Mouse (Mus musculus) embryonic facial prominence, embryonic 11.5 days (tissue): ENCODE measurements at regions not wholly inside any gene's neighbourhood (a gene's known extent, or its start where the extent isn't known, plus 50 kb on each side); places are given as distances from the start of the nearest gene placed in this dataset.

Experiments
- ATAC-seq: fragments of 200-750 bp; cut with Nextera tagmentation; replicated peaks from 2 replicates; pipeline ENCODE4 v1.8.0; 2017; ENCODE audit warnings: low read depth; ENCODE audit not compliant: insufficient number of reproducible peaks, low FRiP score, low TSS enrichment
- DNase-seq: peaks from one replicate; pipeline ENCODE4 v3.0.0-alpha.2; 2015; ENCODE audit warnings: low spot score
- H3K27ac ChIP-seq: fragments of 300-500 bp; sonication (generic); replicated peaks from 2 replicates; pipeline ENCODE4 v1.5.1; 2014; ENCODE audit warnings: mild to moderate bottlenecking, low read depth, low read length, control low read depth
- H3K27me3 ChIP-seq: fragments of 300-500 bp; sonication (generic); 2 replicates; pipeline ENCODE4 v1.6.1; 2014; ENCODE audit warnings: mild to moderate bottlenecking, low read length, moderate library complexity, mixed read lengths; ENCODE audit not compliant: control insufficient read depth, insufficient read depth
- H3K36me3 ChIP-seq: fragments of 300-500 bp; sonication (generic); replicated peaks from 2 replicates; pipeline ENCODE4 v1.6.1; 2014; ENCODE audit warnings: low read depth, mild to moderate bottlenecking, low read length, moderate library complexity, mixed read lengths; ENCODE audit not compliant: control insufficient read depth, insufficient read depth
- H3K4me1 ChIP-seq: fragments of 300-500 bp; sonication (generic); 2 replicates; pipeline ENCODE4 v1.6.1; 2014; ENCODE audit warnings: low read length, mixed read lengths; ENCODE audit not compliant: control insufficient read depth, insufficient read depth
- H3K4me2 ChIP-seq: fragments of 300-500 bp; sonication (generic); 2 replicates; pipeline ENCODE4 v1.6.1; 2014; ENCODE audit warnings: low read depth, mild to moderate bottlenecking, control low read depth, low read length, moderate library complexity
- H3K4me3 ChIP-seq: fragments of 300-500 bp; sonication (generic); 2 replicates; pipeline ENCODE4 v1.5.1; 2014; ENCODE audit warnings: low read depth, low read length, control low read depth
- H3K9ac ChIP-seq: fragments of 300-500 bp; sonication (generic); replicated peaks from 2 replicates; pipeline ENCODE4 v1.6.1; 2014; ENCODE audit warnings: mild to moderate bottlenecking, control low read depth, low read length
- H3K9me3 ChIP-seq: fragments of 300-500 bp; sonication (generic); replicated peaks from 2 replicates; pipeline ENCODE4 v1.6.1; 2016; ENCODE audit warnings: mild to moderate bottlenecking, low read length, inconsistent platforms, mixed read lengths; ENCODE audit not compliant: control insufficient read depth
- WGBS: fragments of 180-500 bp; shearing (Covaris S2); extraction: QIAGEN DNeasy Blood & Tissue Kit; methylation state at CpG from one replicate; pipeline ENCODE4 v1.1.7; 2014; 5-methylcytosine and 5-hydroxymethylcytosine counted together

DNA sequence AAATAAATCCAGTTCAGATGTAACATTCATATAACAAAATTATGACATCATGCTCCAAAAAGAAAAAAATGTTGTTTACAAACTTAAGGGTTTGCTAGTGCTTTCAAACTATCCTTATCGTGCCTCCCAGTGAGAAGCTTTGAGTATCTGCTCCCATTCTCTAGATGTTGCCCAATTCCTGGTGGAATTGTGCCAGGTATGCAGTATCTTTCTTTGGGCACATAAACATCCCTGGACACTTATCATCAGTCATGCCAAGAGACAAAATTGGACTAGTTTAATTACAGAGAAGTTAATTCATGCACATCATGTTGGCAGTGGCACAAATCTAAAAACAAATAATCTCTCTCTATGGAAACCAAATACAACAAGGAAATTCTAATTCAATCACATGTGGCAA is 109.0 kb upstream of the Ccn2 start:
- Histone ChIP-seq H3K9ac (no peak overlapping the region), H3K9me3 (no peaks in the 10 kb centered on the region), H3K27ac (no peak overlapping the region), H3K4me1 (no peaks in the 10 kb centered on the region), H3K27me3 (no peaks in the 10 kb centered on the region), H3K4me2 (no peak overlapping the region), H3K36me3 (no peaks in the 10 kb centered on the region), H3K4me3 (no peak overlapping the region)
- no peak for ATAC-seq
- WGBS, result 82% methylated on average over 1 of the region's 1 CpGs
- DNase-seq, result no peak

DNA sequence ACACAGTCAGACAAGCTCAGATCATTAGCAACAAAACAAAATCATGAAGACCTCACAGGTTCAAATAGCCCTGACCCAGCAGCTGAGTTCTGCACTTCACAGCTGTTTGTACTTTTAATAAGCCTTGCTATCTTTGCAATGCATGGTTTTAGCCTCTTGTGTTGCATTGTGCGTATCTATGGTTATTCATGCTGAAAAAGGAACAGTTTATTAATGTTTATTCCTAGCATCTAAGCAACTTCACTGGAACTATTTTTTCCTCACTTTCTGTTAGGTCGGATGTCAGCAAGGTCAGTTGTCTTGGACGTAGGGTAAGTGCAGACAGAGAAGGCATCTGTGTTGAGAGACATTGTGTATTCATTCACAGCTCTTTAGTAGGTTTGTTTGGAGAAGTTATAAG is 107.3 kb upstream of the Ccn2 start:
- DNase-seq, result no peak
- no peak overlapping the region for H3K4me3 ChIP-seq
- H3K9ac ChIP-seq, result no peak overlapping the region
- H3K4me2 ChIP-seq, result no peak overlapping the region
- 69% methylated on average over 3 of the region's 3 CpGs for WGBS
- ATAC-seq, result no peak
- H3K4me1 ChIP-seq, result no peaks in the 10 kb centered on the region
- no peaks in the 10 kb centered on the region for H3K9me3 ChIP-seq
- H3K36me3 ChIP-seq, result no peaks in the 10 kb centered on the region
- H3K27ac ChIP-seq, result no peak overlapping the region
- H3K27me3 ChIP-seq, result no peaks in the 10 kb centered on the region

DNA sequence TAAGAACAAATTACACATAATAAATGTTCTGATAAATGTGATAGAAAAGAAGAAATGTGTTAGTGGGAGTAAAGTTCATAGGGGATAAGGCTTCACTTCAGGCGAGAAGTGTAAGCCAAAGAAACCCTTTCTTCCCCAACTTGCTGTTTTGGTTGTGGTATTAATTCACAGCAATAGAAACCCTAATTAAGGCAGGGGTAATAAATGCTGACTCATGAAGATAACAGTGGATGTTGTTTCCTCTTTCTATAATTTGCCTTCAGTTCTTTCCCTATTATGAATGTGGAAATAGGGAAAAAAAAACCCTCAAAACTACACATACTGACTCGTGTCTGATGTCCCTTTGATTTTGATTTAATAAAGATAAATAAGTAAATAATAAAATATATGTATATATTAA is 104.8 kb upstream of the Ccn2 start:
- no peaks in the 10 kb centered on the region for H3K4me1 ChIP-seq
- no peak for ATAC-seq
- no peaks in the 10 kb centered on the region for H3K36me3 ChIP-seq
- DNase-seq, result no peak
- no peaks in the 10 kb centered on the region for H3K27me3 ChIP-seq
- no peak overlapping the region for H3K4me2 ChIP-seq
- H3K27ac ChIP-seq, result no peak overlapping the region
- H3K9me3 ChIP-seq, result no peaks in the 10 kb centered on the region
- no peak overlapping the region for H3K4me3 ChIP-seq
- no peak overlapping the region for H3K9ac ChIP-seq
- 78% methylated on average over 2 of the region's 2 CpGs for WGBS

DNA sequence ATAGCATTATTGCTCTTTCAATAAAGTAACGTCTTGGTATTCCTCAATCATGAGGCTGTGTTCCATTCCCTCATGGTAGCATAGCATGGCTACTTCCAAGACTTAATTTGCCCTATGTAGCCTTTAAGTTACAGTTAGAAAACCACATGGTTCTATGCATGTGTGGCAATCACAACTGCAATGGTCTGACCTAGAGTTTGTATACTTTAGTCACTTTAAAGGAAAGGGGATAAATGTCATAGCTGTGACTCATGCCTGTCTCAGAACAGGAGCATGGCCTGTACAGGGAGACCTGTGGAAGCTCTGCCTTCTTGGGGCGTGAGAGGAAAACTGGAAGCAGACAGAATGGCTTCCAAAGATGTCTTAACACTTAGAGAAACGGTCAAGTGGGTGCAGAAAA is 103.4 kb upstream of the Ccn2 start:
- ATAC-seq, result no peak
- H3K36me3 ChIP-seq, result no peaks in the 10 kb centered on the region
- no peak overlapping the region for H3K27ac ChIP-seq
- no peak overlapping the region for H3K9ac ChIP-seq
- no peaks in the 10 kb centered on the region for H3K27me3 ChIP-seq
- no peaks in the 10 kb centered on the region for H3K4me1 ChIP-seq
- WGBS, result 84% methylated on average over 3 of the region's 3 CpGs
- no peak for DNase-seq
- H3K9me3 ChIP-seq, result no peaks in the 10 kb centered on the region
- H3K4me3 ChIP-seq, result no peak overlapping the region
- H3K4me2 ChIP-seq, result no peak overlapping the region

DNA sequence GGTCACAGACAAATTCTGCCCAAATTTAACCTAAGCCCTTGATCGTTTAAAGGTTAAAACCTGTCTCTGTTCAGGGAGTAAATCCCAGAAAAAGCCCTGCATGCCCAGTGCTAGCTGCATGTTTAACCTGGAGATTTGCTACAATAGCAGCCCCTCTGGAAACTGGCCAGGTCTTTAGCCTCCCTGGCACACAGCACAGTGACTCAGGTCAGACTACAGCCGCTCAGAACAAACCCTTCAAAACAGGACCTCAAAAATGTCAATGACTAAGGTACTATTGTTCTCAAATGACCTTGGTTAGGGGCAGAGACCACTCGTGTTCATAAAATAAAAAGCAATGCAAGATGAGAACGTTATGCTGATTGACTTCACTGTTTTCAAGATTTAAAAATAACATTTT is 101.8 kb upstream of the Ccn2 start:
- Histone ChIP-seq H3K4me1 (no peaks in the 10 kb centered on the region), H3K4me3 (no peak overlapping the region), H3K36me3 (no peaks in the 10 kb centered on the region), H3K4me2 (no peak overlapping the region), H3K9me3 (no peaks in the 10 kb centered on the region), H3K27me3 (no peaks in the 10 kb centered on the region), H3K27ac (no peak overlapping the region), H3K9ac (no peak overlapping the region)
- 63% methylated on average over 4 of the region's 4 CpGs for WGBS
- ATAC-seq, result no peak
- no peak for DNase-seq

DNA sequence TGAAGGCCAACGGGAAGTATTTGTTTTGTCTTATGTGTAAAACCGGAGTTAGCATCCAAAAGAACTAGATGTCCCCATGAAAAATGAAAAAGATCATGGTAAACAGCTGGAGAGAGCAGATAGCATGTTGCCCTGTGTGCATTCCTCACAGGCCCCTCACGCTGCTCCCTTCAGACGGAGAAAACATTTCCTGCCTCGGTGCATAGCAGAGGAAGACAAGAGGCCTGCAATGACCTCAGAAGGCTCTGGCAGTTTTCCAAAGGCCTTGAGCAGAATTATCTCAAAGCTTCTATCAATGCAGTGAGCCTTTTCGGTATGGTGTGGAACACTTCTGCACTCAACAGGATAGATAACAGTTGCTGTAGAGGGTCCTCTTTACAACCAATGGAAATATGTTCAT is 101.3 kb upstream of the Ccn2 start:
- WGBS, result 63% methylated on average over 6 of the region's 6 CpGs

DNA sequence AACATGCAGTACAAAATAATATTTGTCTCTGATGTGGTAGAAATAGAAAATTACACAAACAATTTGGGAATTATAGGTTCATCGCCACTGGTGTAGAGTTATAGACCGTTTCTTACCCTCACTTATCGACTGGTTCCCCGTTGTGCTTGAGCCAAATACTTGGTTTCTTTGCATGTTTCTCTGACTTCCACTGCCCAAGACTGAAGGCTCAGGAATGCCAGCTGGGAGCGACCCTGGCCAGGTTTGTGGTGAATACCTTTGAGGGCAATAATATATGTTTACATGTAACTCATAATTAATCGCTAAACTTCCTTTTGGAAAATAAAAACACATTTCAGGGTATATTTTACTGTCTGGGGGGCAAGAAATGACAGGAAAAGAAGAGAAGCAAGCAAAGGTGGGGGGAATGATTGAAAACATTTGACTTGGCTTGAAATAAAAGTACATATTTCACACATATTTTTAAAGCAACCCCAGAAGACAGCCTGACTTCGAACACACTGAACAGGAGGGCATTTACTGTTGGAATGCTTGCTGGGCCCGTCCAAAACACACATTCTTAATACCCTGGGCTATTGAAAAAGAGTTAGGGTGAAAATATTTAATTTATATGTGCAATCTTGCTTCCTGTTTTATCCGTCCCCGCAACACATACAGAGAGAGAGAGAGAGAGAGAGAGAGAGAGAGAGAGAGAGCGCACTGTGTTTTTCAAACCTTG is 75.3 kb upstream of the Ccn2 start:
- Histone ChIP-seq H3K4me3 (no peak overlapping the region), H3K4me1 (no peaks in the 10 kb centered on the region), H3K36me3 (no peaks in the 10 kb centered on the region), H3K9ac (no peak overlapping the region), H3K9me3 (no peaks in the 10 kb centered on the region), H3K27ac (no peak overlapping the region), H3K4me2 (no peak overlapping the region), H3K27me3 (no peaks in the 10 kb centered on the region)
- DNase-seq (no peak), ATAC-seq (no peak)
- WGBS, result 86% methylated on average over 11 of the region's 11 CpGs

More for the DNA sequence above, 101.3 kb upstream of the Ccn2 start:
- ATAC-seq, result no peak
- Histone ChIP-seq H3K9me3 (no peaks in the 10 kb centered on the region), H3K4me1 (no peaks in the 10 kb centered on the region), H3K4me3 (no peak overlapping the region), H3K4me2 (no peak overlapping the region), H3K27ac (no peak overlapping the region), H3K36me3 (no peaks in the 10 kb centered on the region), H3K9ac (no peak overlapping the region), H3K27me3 (no peaks in the 10 kb centered on the region)
- no peak for DNase-seq

DNA sequence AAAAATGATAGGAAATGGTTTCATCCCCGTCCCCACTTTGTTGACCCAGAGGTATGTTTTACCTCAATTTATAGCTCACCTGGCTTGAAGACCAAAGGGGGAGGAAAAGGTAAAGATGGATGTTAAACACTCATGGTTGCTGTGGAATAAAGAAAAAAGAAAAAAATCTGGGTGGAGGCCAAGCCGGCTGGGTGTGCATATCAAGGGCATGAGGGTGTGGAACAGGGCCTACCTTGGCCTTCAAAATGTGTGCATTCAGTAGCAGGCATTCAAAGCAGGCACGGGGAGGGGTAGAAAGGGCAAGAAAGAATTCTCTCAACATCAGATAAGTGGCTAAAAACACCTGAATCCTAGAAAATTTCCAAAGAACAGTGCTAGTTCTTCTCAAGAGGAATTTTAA is 74.7 kb upstream of the Ccn2 start:
- DNase-seq (no peak), ATAC-seq (no peak)
- H3K4me3 ChIP-seq, result no peak overlapping the region
- no peaks in the 10 kb centered on the region for H3K36me3 ChIP-seq
- H3K4me1 ChIP-seq, result no peaks in the 10 kb centered on the region
- H3K27ac ChIP-seq, result no peak overlapping the region
- H3K9me3 ChIP-seq, result no peaks in the 10 kb centered on the region
- no peak overlapping the region for H3K9ac ChIP-seq
- no peak overlapping the region for H3K4me2 ChIP-seq
- no peaks in the 10 kb centered on the region for H3K27me3 ChIP-seq
- 88% methylated on average over 3 of the region's 3 CpGs for WGBS
